Mouse (Mus musculus) limb, embryonic 10.5 days (tissue): ENCODE measurements around the gene Ece2. TPM values are rescaled to one million over a fixed set of nuclear protein-coding genes. Genes with fewer than 3 reads are reported as not detected.

Source experiments
- DNase-seq: peaks from one replicate; pipeline ENCODE4 v3.0.0-alpha.2; 2017; ENCODE audit warnings: low spot score
- H3K27ac ChIP-seq: fragments of 300-500 bp; sonication (generic); 2 replicates; pipeline ENCODE4 v1.5.1; 2016; ENCODE audit warnings: mild to moderate bottlenecking
- H3K27me3 ChIP-seq: fragments of 300-500 bp; sonication (generic); 2 replicates; pipeline ENCODE4 v1.6.1; 2016; ENCODE audit warnings: low read depth, mild to moderate bottlenecking; ENCODE audit not compliant: poor library complexity, severe bottlenecking
- H3K36me3 ChIP-seq: fragments of 300-500 bp; sonication (generic); 2 replicates; pipeline ENCODE4 v1.6.1; 2016; ENCODE audit warnings: mild to moderate bottlenecking, moderate library complexity
- H3K4me1 ChIP-seq: fragments of 300-500 bp; sonication (generic); 2 replicates; pipeline ENCODE4 v1.6.1; 2016
- H3K4me3 ChIP-seq: fragments of 300-500 bp; sonication (generic); 2 replicates; pipeline ENCODE4 v1.5.1; 2016; ENCODE audit warnings: mild to moderate bottlenecking, moderate library complexity
- H3K9me3 ChIP-seq: fragments of 300-500 bp; sonication (generic); replicated peaks from 2 replicates; pipeline ENCODE4 v1.6.1; 2016; ENCODE audit warnings: mild to moderate bottlenecking
- WGBS: fragments of 180-500 bp; shearing (Covaris S2); methylation state at CpG from one replicate; pipeline ENCODE4 v1.1.7; 2016; 5-methylcytosine and 5-hydroxymethylcytosine counted together
- microRNA counts: library from miRNA; unstranded; fragments of <30 nt; microRNA quantifications from one replicate; lab custom pipeline; 2017
- microRNA-seq: library from miRNA; unstranded; fragments of <30 nt; microRNA quantifications from one replicate; pipeline ENCODE4, GENCODE M21; 2017
- polyA plus RNA-seq: library from polyadenylated mRNA; unstranded; fragments of >200 nt; fragmentation: Nextera tagmentation; extraction: Ambion mirVana; gene quantifications from 2 replicates; pipeline ENCODE4 v1.2.1, GENCODE M21; 2016

Gene Ece2
- polyA plus RNA-seq, 1 experiment from 2014 or later = 2.6 TPM

DNA sequence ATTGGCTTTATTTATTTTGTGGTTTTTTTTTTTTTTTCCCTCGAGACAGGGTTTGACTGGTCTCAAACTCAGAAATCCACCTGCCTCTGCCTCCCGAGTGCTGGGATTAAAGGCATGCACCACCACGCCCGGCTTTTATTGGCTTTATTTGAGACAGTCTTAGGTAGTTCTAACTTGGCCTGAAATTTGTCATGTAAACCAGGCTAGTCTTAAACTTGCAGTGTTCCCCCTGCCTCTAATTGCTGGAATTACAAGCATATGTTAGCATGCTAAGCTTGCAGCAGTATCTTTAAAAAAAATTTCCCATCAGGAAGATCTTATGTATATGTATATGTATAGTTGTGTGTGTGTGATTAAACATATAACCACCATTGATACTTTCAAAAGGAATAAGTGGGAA, 47.1 kb downstream of the Ece2 start:
- H3K27me3 ChIP-seq = no peaks in the 10 kb centered on the region
- H3K4me3 ChIP-seq = no peak overlapping the region
- peaks cover 80% of the 10 kb centered on the region for H3K36me3 ChIP-seq
- no peak for DNase-seq
- no peak overlapping the region for H3K27ac ChIP-seq
- WGBS = 89% methylated on average over 4 of the region's 4 CpGs
- H3K4me1 ChIP-seq = peaks cover 22% of the 10 kb centered on the region
- H3K9me3 ChIP-seq = no peaks in the 10 kb centered on the region

DNA sequence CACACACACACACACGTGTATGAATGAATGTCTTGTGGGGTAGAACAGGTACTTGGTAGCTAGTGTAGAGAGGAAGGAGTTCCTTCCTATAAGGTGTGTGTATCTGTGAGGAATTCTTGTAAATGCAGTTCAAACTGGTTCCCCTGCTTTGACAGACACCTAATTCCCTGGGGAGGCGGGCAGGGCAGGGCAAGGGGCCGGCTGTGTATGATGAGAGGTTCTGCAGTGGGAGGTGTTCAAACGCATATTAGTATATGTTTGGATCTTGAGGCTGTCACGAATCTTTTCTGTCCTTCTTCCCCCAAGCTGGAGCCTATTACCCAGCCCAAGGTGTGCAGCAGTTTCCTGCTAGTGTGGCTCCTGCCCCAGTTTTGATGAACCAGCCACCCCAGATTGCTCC, 47.8 kb downstream of the Ece2 start:
- H3K36me3 ChIP-seq = peaks cover 87% of the 10 kb centered on the region
- 89% methylated on average over 5 of the region's 5 CpGs for WGBS

GRCm38 (mm10) chr16:20677974-20678675, 48.5 kb downstream of the Ece2 start:
- DNase-seq = no peak

More for the DNA sequence above, 47.8 kb downstream of the Ece2 start:
- Histone ChIP-seq H3K9me3 (no peaks in the 10 kb centered on the region), H3K4me1 (peaks cover 18% of the 10 kb centered on the region), H3K4me3 (no peak overlapping the region), H3K27me3 (no peaks in the 10 kb centered on the region), H3K27ac (no peak overlapping the region)
- no peak for DNase-seq

GRCm38 (mm10) chr16:20690774-20691173, 61.1 kb downstream of the Ece2 start:
- H3K4me1 ChIP-seq = peaks cover 30% of the 10 kb centered on the region
- no peak overlapping the region for H3K27ac ChIP-seq

More at GRCm38 (mm10) chr16:20677974-20678675, 48.5 kb downstream of the Ece2 start:
- H3K4me3 ChIP-seq = no peak overlapping the region
- H3K4me1 ChIP-seq = peaks cover 18% of the 10 kb centered on the region
- H3K27ac ChIP-seq = no peak overlapping the region
- peaks cover 94% of the 10 kb centered on the region for H3K36me3 ChIP-seq
- 94% methylated on average over 10 of the region's 10 CpGs for WGBS
- no peaks in the 10 kb centered on the region for H3K27me3 ChIP-seq
- H3K9me3 ChIP-seq = no peaks in the 10 kb centered on the region

DNA sequence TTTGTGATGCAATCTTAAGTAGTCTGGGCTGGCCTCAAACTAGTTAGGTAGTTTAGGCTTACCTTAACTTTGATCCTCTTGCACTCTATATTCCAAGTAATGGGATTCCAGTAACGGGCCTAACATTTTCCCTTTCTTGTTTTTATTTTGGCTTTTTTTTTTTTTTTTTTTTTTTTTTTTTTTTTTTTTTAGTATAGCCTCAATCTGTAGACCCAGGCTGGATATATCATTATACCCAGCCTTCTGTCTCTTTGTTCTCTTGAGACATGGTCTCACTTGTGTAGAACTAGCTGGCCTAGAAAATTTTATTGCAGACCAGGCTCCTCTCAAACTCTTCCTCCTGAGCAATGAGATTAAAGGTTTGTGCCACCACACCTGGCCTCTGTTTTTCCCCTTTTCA, 62.0 kb downstream of the Ece2 start:
- Histone ChIP-seq H3K4me1 (peaks cover 39% of the 10 kb centered on the region), H3K27ac (no peak overlapping the region), H3K9me3 (no peaks in the 10 kb centered on the region), H3K4me3 (no peak overlapping the region), H3K27me3 (peaks cover 20% of the 10 kb centered on the region), H3K36me3 (peaks cover 59% of the 10 kb centered on the region)
- WGBS = 81% methylated on average over 1 of the region's 1 CpGs
- no peak for DNase-seq

More at GRCm38 (mm10) chr16:20690774-20691173, 61.1 kb downstream of the Ece2 start:
- no peak overlapping the region for H3K4me3 ChIP-seq
- H3K9me3 ChIP-seq = no peaks in the 10 kb centered on the region
- H3K36me3 ChIP-seq = peaks cover 67% of the 10 kb centered on the region
- DNase-seq = no peak
- 90% methylated on average over 3 of the region's 3 CpGs for WGBS
- H3K27me3 ChIP-seq = peaks cover 15% of the 10 kb centered on the region

DNA sequence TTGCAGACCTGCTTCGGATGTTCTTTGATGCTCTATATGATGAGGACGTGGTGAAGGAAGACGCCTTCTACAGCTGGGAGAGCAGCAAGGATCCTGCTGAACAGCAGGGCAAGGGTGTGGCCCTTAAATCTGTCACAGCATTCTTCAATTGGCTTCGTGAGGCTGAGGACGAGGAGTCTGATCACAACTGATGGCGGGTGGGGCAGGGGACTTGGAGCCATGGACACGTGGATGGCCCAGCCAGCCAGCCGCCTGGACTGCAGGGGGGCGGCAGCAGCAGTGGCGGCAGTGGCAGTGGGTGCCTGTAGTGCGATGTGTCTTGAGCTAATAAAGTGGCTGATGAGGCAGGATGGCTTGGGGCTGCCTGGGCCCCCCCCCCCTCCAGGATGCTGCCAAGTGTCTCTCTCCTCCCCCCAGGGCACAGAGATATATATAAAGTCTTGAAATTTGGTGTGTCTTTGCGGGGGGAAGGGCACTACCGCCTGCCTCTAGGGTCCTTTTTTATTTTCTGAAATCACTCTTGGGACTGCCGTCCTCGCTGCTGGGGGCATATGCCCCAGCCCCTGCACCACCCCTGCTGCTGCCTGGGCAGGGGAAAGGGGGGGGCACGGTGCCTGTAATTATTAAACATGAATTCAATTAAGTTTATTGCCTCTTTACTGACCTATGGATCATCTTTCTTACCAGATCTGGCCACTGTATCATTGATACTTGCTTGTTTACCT, 62.8 kb downstream of the Ece2 start:
- 37% methylated on average over 16 of the region's 16 CpGs for WGBS
- DNase-seq = no peak
- peaks cover 51% of the 10 kb centered on the region for H3K36me3 ChIP-seq
- H3K4me1 ChIP-seq = peaks cover 44% of the 10 kb centered on the region
- H3K4me3 ChIP-seq = peak overlapping the region; percentile 65; the same call in 1 of the 2 replicates
- H3K9me3 ChIP-seq = no peaks in the 10 kb centered on the region
- peaks cover 20% of the 10 kb centered on the region for H3K27me3 ChIP-seq
- H3K27ac ChIP-seq = no peak overlapping the region; the same call in 1 of the 2 replicates

DNA sequence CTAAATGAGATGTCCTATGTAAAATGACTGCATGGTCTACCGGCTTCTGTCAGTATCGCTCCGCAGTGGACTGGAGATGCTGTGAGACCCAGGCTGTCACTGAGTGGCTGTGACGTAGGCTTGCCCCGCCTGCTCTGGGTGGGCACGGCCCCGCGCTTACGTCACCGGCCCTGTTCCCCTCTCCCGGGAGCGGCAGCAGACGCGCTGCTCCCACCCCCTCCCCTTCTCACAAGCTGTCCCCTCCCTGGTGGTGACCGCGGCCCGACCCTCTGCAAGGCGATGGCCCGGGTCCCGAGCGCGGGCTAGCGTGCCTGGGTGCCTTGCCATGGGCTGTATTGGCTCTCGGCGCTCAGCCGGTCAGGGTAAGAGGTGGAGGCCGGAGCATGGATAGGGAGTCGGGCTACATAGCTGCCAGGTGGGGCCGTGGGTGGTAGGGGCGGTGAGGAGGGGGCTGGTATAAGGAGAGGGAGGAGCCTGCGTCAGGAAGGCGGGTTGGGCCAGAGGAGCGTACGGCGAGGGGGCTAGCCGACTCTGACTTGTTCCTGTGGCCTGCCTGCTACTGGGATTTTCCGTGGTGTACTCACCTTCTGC, 63.6 kb downstream of the Ece2 start, which contains the start of gene Fam131a:
Gene Fam131a (plus strand): TSS at position 131 of the 591 bp plus-strand sequence.
- WGBS = under 1% methylated on average over 37 of the region's 37 CpGs
- peaks cover 43% of the 10 kb centered on the region for H3K36me3 ChIP-seq
- no peaks in the 10 kb centered on the region for H3K9me3 ChIP-seq
- H3K27ac ChIP-seq = peak within 1 kb of the TSS; percentile 83
- peaks cover 20% of the 10 kb centered on the region for H3K27me3 ChIP-seq
- peak; percentile 94 for DNase-seq
- peaks cover 44% of the 10 kb centered on the region for H3K4me1 ChIP-seq
- peak within 1 kb of the TSS; percentile 65 for H3K4me3 ChIP-seq

DNA sequence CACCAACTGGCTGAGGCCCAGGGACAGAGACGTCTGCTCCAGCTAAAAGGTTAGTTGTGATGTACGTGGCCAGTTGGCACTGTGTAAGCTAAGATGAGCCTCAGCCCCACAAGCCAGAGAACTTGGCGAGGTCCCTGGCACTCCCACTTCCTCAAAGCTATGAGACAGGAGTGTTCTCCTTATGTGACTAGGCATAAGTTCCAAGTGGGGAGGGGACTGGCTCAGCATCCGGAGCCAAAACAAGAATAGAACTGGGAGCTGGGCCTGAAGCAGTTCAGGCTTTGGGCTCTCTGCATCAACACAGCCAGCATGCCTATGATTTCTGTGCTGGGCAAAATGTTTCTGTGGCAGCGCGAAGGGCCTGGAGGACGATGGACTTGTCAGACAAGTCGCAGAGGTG, 65.2 kb downstream of the Ece2 start:
- Histone ChIP-seq H3K27me3 (peaks cover 26% of the 10 kb centered on the region), H3K27ac (no peak overlapping the region), H3K4me1 (peaks cover 51% of the 10 kb centered on the region), H3K9me3 (no peaks in the 10 kb centered on the region), H3K36me3 (peaks cover 27% of the 10 kb centered on the region), H3K4me3 (no peak overlapping the region)
- WGBS = 82% methylated on average over 8 of the region's 8 CpGs
- DNase-seq = no peak

DNA sequence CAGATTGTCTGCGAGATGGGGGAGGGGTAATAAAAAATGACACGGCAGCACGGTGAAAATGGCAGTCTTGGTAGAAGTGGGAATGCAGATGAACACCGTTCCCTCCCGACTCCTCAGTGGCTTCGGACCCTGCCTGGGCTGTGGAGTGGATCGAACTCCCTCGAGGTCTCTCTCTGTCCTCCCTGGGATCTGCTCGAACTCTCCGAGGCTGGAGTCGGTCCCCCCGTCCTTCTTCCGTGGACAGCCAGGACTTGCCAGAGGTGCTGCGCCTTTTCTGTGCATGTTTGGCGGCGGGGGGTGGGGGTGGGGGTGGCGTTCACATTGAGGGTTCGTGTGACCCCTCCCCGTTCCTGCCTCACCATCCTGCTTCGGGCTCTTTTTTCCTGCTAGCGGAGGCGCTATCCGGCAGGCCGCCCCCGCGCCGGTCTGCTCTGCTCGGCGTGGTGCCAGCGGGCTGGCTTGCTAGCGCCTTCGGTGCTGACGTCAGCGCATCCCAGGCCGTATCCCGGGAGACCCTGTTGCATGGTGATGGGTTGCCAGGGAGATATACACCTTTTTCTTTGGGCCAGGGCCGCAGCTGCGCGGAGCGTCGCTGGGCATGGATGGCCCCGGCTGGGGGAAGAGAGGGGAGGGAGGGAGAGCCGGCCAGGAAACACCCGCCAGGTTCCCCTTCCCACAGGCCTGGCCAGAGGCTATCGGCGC, 66.1 kb downstream of the Ece2 start:
- H3K27me3 ChIP-seq = peaks cover 26% of the 10 kb centered on the region
- H3K27ac ChIP-seq = peak overlapping the region; percentile 72
- peaks cover 61% of the 10 kb centered on the region for H3K4me1 ChIP-seq
- H3K9me3 ChIP-seq = no peaks in the 10 kb centered on the region
- DNase-seq = peak; percentile 77
- peaks cover 17% of the 10 kb centered on the region for H3K36me3 ChIP-seq
- WGBS = 4% methylated on average over 46 of the region's 46 CpGs
- peak overlapping the region; percentile 58 for H3K4me3 ChIP-seq

MicroRNAs encoded within 50 kb of the gene (microRNA counts, 519-probe panel; counts per million panel counts)
- microRNA mmu-miR-1224 (lab: Ali Mortazavi, UCI) = 5,067 counts per million, percentile 87 among the panel's probes with 10 or more counts

Small RNA genes lying within 50 kb of the gene (microRNA-seq; reads per million reads assigned to microRNA genes)
- gene Mir1224 = 0.88 reads per million

Other genes starting within 250 kb of the Ece2 start
- 47.9 and 62.0 TPM in 2 replicates for gene Abcc5, start 203.4 kb upstream of the Ece2 start, polyA plus RNA-seq
- 164 and 173 TPM in 2 replicates for gene Eif2b5, start 131.0 kb upstream of the Ece2 start, polyA plus RNA-seq
- gene Dvl3, start 112.8 kb upstream of the Ece2 start, polyA plus RNA-seq = 28.6 and 33.5 TPM in 2 replicates
- gene Ap2m1, start 94.3 kb upstream of the Ece2 start, polyA plus RNA-seq = 536 and 586 TPM in 2 replicates
- gene Abcf3, start 81.3 kb upstream of the Ece2 start, polyA plus RNA-seq = 49.7 and 61.9 TPM in 2 replicates
- gene Vwa5b2, start 40.4 kb upstream of the Ece2 start, polyA plus RNA-seq = 0.30 and 0.46 TPM in 2 replicates
- gene Eef1akmt4, start 18.2 kb upstream of the Ece2 start, polyA plus RNA-seq = 48.1 and 56.1 TPM in 2 replicates
- gene Gm49333, start 18.2 kb upstream of the Ece2 start, polyA plus RNA-seq = not detected in 2 replicates
- gene Alg3, start 18.1 kb upstream of the Ece2 start, polyA plus RNA-seq = 54.5 and 62.4 TPM in 2 replicates
- gene Camk2n2, start 8.5 kb upstream of the Ece2 start, polyA plus RNA-seq = 0.50 and 0.79 TPM in 2 replicates
- 517 and 538 TPM in 2 replicates for gene Psmd2, start 21.8 kb downstream of the Ece2 start, polyA plus RNA-seq
- gene Eif4g1, start 38.5 kb downstream of the Ece2 start, polyA plus RNA-seq = 267 and 277 TPM in 2 replicates
- 2.7 and 3.8 TPM in 2 replicates for gene Fam131a, start 63.4 kb downstream of the Ece2 start, polyA plus RNA-seq
- gene Polr2h, start 87.8 kb downstream of the Ece2 start, polyA plus RNA-seq = 148 and 173 TPM in 2 replicates
- 14.1 and 18.5 TPM in 2 replicates for gene Clcn2, start 87.9 kb downstream of the Ece2 start, polyA plus RNA-seq
- 0.41 and 1.6 TPM in 2 replicates for gene Chrd, start 103.3 kb downstream of the Ece2 start, polyA plus RNA-seq
- 0.21 and 0.54 TPM in 2 replicates for gene Thpo, start 104.7 kb downstream of the Ece2 start, polyA plus RNA-seq